Mouse (Mus musculus) left cerebral cortex, adult 9 months (tissue): ENCODE results near the gene Itln1.

ENCODE experiments used
- DNase-seq, 2 experiments: peaks; one replicate each; pipeline ENCODE4 v3.0.0; 2022; ENCODE audit warnings: low spot score in 2 of 2

Itln1 gene

GRCm38 (mm10) chr1:171535194-171535593 lies at the start of gene Itln1:
TSS of gene Itln1 (minus strand) at chr1:171535294.
- DNase-seq: no peak

GRCm38 (mm10) chr1:171584584-171584983 lies 49.5 kb upstream of the Itln1 start:
- DNase-seq: no peak

- DNase-seq: no peak
These were observed 42.1 kb upstream of the Itln1 start for GRCm38 (mm10) chr1:171577168-171577567.

- no peak for DNase-seq
These were observed 33.3 kb upstream of the Itln1 start for GRCm38 (mm10) chr1:171568436-171568835.

- DNase-seq: peak in 1 of 2 experiments; percentile 18
These were observed 31.7 kb upstream of the Itln1 start for GRCm38 (mm10) chr1:171566777-171567176.

GRCm38 (mm10) chr1:171565888-171566287 lies 30.8 kb upstream of the Itln1 start:
- DNase-seq: no peak

- DNase-seq: no peak
These were observed 29.2 kb upstream of the Itln1 start for GRCm38 (mm10) chr1:171564247-171564646.

- no peak for DNase-seq
These were observed 27.9 kb upstream of the Itln1 start for GRCm38 (mm10) chr1:171563042-171563441.

- DNase-seq: no peak
These were observed 26.6 kb upstream of the Itln1 start for GRCm38 (mm10) chr1:171561639-171562225.

GRCm38 (mm10) chr1:171561200-171561599 lies 26.1 kb upstream of the Itln1 start:
- peak in 1 of 2 experiments; percentile 11 for DNase-seq

GRCm38 (mm10) chr1:171560262-171560661 lies 25.2 kb upstream of the Itln1 start:
- no peak for DNase-seq

- DNase-seq: no peak
These were observed 23.8 kb upstream of the Itln1 start, which contains the start of gene Cd244a for GRCm38 (mm10) chr1:171558898-171559297. TSS of gene Cd244a (plus strand) at chr1:171559193.

GRCm38 (mm10) chr1:171558407-171558806 lies 23.3 kb upstream of the Itln1 start:
- no peak for DNase-seq

GRCm38 (mm10) chr1:171556366-171556765 lies 21.3 kb upstream of the Itln1 start:
- no peak for DNase-seq

GRCm38 (mm10) chr1:171553359-171554341 lies 18.6 kb upstream of the Itln1 start:
- DNase-seq: no peak

- DNase-seq: no peak
These were observed 17.1 kb upstream of the Itln1 start for GRCm38 (mm10) chr1:171552230-171552629.

- DNase-seq: no peak
These were observed 16.2 kb upstream of the Itln1 start for GRCm38 (mm10) chr1:171551326-171551725.

- DNase-seq: no peak
These were observed 5.6 kb upstream of the Itln1 start for GRCm38 (mm10) chr1:171540694-171541093.

- no peak for DNase-seq
These were observed 537 bp downstream of the Itln1 start for GRCm38 (mm10) chr1:171534557-171534956.

- no peak for DNase-seq
These were observed 2.3 kb downstream of the Itln1 start for GRCm38 (mm10) chr1:171532830-171533229.

- DNase-seq: no peak
These were observed 3.7 kb downstream of the Itln1 start for GRCm38 (mm10) chr1:171531367-171531766.

- DNase-seq: no peak
These were observed 19.5 kb downstream of the Itln1 start for GRCm38 (mm10) chr1:171515557-171515956.

- no peak for DNase-seq
These were observed 20.1 kb downstream of the Itln1 start for GRCm38 (mm10) chr1:171515039-171515438.
